8 mouse cellular contexts compared by ENCODE assay signal in the genomic region with DNA sequence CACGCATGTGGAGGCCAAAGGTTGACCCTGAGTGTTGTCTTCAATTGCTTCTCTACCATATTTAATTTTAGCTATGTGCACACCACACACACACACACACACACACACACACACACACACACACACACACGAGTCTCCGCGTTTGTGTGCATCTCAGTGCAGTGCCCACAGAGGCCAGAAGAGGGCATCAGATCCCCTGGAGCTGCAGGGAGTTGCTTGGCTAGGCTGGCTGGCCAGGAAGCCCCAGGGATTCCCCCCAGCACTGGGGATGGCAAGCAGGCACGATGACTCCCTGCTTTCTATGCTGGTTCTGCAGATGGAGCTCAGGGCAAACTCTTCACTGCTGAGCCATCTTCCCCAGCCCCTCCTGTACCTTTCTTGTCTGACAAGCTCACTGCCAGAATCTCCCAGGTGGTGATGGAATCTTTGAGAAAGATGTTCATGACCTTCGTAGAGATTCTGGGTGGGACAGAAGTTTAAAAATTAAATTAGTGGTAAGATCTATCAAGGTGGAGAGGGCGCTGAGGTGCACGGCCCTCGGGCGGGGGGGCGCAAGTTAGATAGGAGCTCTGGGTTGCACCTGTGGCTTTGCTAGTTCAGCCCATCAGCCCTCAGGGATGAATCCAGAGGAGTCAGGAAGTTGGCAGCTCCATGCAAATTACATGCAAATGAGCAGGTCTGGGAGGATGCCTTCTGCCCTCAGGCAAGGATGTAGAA. TPM values are rescaled to one million over a fixed set of nuclear protein-coding genes. Genes with fewer than 3 reads are reported as not detected.
A peak's percentile ranks its signal among the peaks of the same experiment; 100 is the strongest.
DNase-seq lines count a peak whose midpoint lies in the region; ATAC-seq and TF ChIP-seq lines count a peak whose summit lies in the region.

No protein-coding gene starts in this region.

- H3K27ac ChIP-seq in kidney, embryonic 16.5 days (ENCODE audit: low read length): no peak overlapping the region

- ATAC-seq in G1E (ENCODE audit: extremely low read depth, insufficient number of reproducible peaks, low FRiP score, poor library complexity, severe bottlenecking): no peak
- ATAC-seq in kidney, embryonic 16.5 days (ENCODE audit: low FRiP score, low TSS enrichment): peak; percentile 31; the same call in 1 of the 2 replicates

- peak; percentile 57 for TF ChIP-seq CTCF in G1E (IDR thresholded peaks at IDR 0.05; ENCODE audit: low read depth, low read length)
- TF ChIP-seq CTCF in lung, adult 2 months (IDR thresholded peaks at IDR 0.05; ENCODE audit: insufficient read depth, low read length): peak; percentile 81

- 27% methylated on average over 11 of the region's 11 CpGs for WGBS in kidney, embryonic 16.5 days
- WGBS in lung, adult 2 months: 20% methylated on average over 11 of the region's 11 CpGs

- peaks cover 45% of the 10 kb centered on the region for H3K4me1 ChIP-seq in G1E (ENCODE audit: insufficient read depth, low read depth, low read length)
- no peaks in the 10 kb centered on the region for H3K4me1 ChIP-seq in kidney, embryonic 16.5 days (ENCODE audit: insufficient read depth, low read length)
- no peaks in the 10 kb centered on the region for H3K4me1 ChIP-seq in lung, adult 2 months (ENCODE audit: control insufficient read depth, insufficient read depth, low read length)

- no peaks in the 10 kb centered on the region for H3K9me3 ChIP-seq in G1E (replicated peaks)
- no peaks in the 10 kb centered on the region for H3K9me3 ChIP-seq in kidney, embryonic 16.5 days (ENCODE audit: low read length)

- DNase-seq in B cell, adult 2 months: peak; percentile 89
- no peak for DNase-seq in G1E (ENCODE audit: low spot score)
- DNase-seq in cerebellum, postnatal 10 days: peak; percentile 85
- DNase-seq in gastrocnemius, adult 8-10 months (ENCODE audit: low spot score in 2 of 2): peak; percentile 59 to 63
- DNase-seq in lung, adult 2 months: peak; percentile 78
- DNase-seq in right cerebral cortex, postnatal 14 days: peak; percentile 83
- DNase-seq in yolk sac, embryonic 10.5 days (ENCODE audit: low spot score): no peak

- no peaks in the 10 kb centered on the region for H3K36me3 ChIP-seq in G1E (replicated peaks)
- no peaks in the 10 kb centered on the region for H3K36me3 ChIP-seq in kidney, embryonic 16.5 days (ENCODE audit: insufficient read depth, low read length)

- peaks cover 66% of the 10 kb centered on the region for H3K27me3 ChIP-seq in G1E (ENCODE audit: insufficient read depth, low read length)
- no peaks in the 10 kb centered on the region for H3K27me3 ChIP-seq in kidney, embryonic 16.5 days (ENCODE audit: insufficient read depth, low read length)

- H3K4me2 ChIP-seq in kidney, embryonic 16.5 days (replicated peaks; ENCODE audit: low read depth, low read length): no peak overlapping the region

- TF ChIP-seq POLR2A in lung, adult 2 months (IDR thresholded peaks at IDR 0.05; ENCODE audit: borderline replicate concordance, extremely low read depth, low read depth, low read length): no peak

- H3K4me3 ChIP-seq in G1E (ENCODE audit: low read depth, low read length): no peak overlapping the region
- no peak overlapping the region for H3K4me3 ChIP-seq in kidney, embryonic 16.5 days (ENCODE audit: low read length)
- no peak overlapping the region for H3K4me3 ChIP-seq in lung, adult 2 months (replicated peaks; ENCODE audit: extremely low read depth, low read depth, low read length)

- no peak overlapping the region for H3K9ac ChIP-seq in kidney, embryonic 16.5 days (replicated peaks; ENCODE audit: low read length)

RNA-seq across cellular contexts. Expression of gene C3, which starts 8.6 kb away (rescaled TPM):
- total RNA-seq in G1E (2014; fragmentation: Nextera tagmentation) (not detected in 2 replicates), G1E (2017) (0.27 and 3.6 TPM in 2 replicates)
- 0.04 and 0.10 TPM in 2 replicates for polyA plus RNA-seq in G1E (2012)
- total RNA-seq in gastrocnemius, adult 8-10 months (2022): 10 to 100 TPM in 3 of 4 experiments, 1 to 10 TPM in 1; 8.4 to 33.5 (median 14.9) TPM
- polyA plus RNA-seq in kidney, embryonic 16.5 days (2015; fragmentation: Nextera tagmentation; extraction: Ambion mirVana): 1.1 and 2.4 TPM in 2 replicates
- 254 and 275 TPM in 2 replicates for polyA plus RNA-seq in lung, adult 2 months (2012; rRNA removed)

RNA-seq across cellular contexts. Expression of gene Tnfsf14, which starts 25.3 kb away (rescaled TPM):
- total RNA-seq in G1E (2014; fragmentation: Nextera tagmentation) (not detected in 2 replicates), G1E (2017) (0.55 and 0.81 TPM in 2 replicates)
- 0.05 and 0.12 TPM in 2 replicates for polyA plus RNA-seq in G1E (2012)
- not detected for total RNA-seq in gastrocnemius, adult 8-10 months (2022)
- polyA plus RNA-seq in kidney, embryonic 16.5 days (2015; fragmentation: Nextera tagmentation; extraction: Ambion mirVana): 0.09 and 0.19 TPM in 2 replicates
- polyA plus RNA-seq in lung, adult 2 months (2012; rRNA removed): 1.8 and 1.9 TPM in 2 replicates

RNA-seq across cellular contexts. Expression of gene Gpr108, which starts 28.9 kb away (rescaled TPM):
- total RNA-seq in G1E (2014; fragmentation: Nextera tagmentation) (15.2 and 18.4 TPM in 2 replicates), G1E (2017) (16.7 and 22.1 TPM in 2 replicates)
- 12.4 and 15.1 TPM in 2 replicates for polyA plus RNA-seq in G1E (2012)
- 10 to 100 TPM; 24.3 to 28.1 (median 26.3) TPM for total RNA-seq in gastrocnemius, adult 8-10 months (2022)
- polyA plus RNA-seq in kidney, embryonic 16.5 days (2015; fragmentation: Nextera tagmentation; extraction: Ambion mirVana): 39.0 and 42.8 TPM in 2 replicates
- polyA plus RNA-seq in lung, adult 2 months (2012; rRNA removed): 62.1 and 68.2 TPM in 2 replicates

RNA-seq across cellular contexts. Expression of gene Trip10, which starts 29.9 kb away (rescaled TPM):
- 12.9 and 16.3 TPM in 2 replicates for total RNA-seq in G1E (2014; fragmentation: Nextera tagmentation)
- total RNA-seq in G1E (2017): 9.8 and 12.7 TPM in 2 replicates
- polyA plus RNA-seq in G1E (2012): 20.1 and 22.0 TPM in 2 replicates
- total RNA-seq in gastrocnemius, adult 8-10 months (2022): 100 to 1,000 TPM; 169 to 191 (median 176) TPM
- 52.6 and 55.0 TPM in 2 replicates for polyA plus RNA-seq in kidney, embryonic 16.5 days (2015; fragmentation: Nextera tagmentation; extraction: Ambion mirVana)
- polyA plus RNA-seq in lung, adult 2 months (2012; rRNA removed): 43.0 and 50.7 TPM in 2 replicates

RNA-seq across cellular contexts. Expression of gene Vav1, which starts 59.6 kb away (rescaled TPM):
- 43.6 and 48.1 TPM in 2 replicates for total RNA-seq in G1E (2014; fragmentation: Nextera tagmentation)
- 175 and 177 TPM in 2 replicates for total RNA-seq in G1E (2017)
- polyA plus RNA-seq in G1E (2012): 43.4 and 50.0 TPM in 2 replicates
- total RNA-seq in gastrocnemius, adult 8-10 months (2022): under 1 TPM; 0.17 to 0.48 (median 0.32) TPM
- polyA plus RNA-seq in kidney, embryonic 16.5 days (2015; fragmentation: Nextera tagmentation; extraction: Ambion mirVana): 1.4 and 2.0 TPM in 2 replicates
- polyA plus RNA-seq in lung, adult 2 months (2012; rRNA removed): 8.2 and 12.3 TPM in 2 replicates

Comparison
In these comparisons a context has a peak if more than half of its experiments do, and no peak if none do; other contexts are left out.
1. DNase-seq: peak in B cell, adult 2 months (2 of 2), cerebellum, postnatal 10 days (2 of 2), gastrocnemius, adult 8-10 months (2 of 2), lung, adult 2 months (single experiment) and right cerebral cortex, postnatal 14 days (single experiment); none in G1E (single experiment) and yolk sac, embryonic 10.5 days (single experiment).
2. RNA of gene C3, which starts 8.6 kb away (polyA plus RNA-seq): 254 to 275 TPM in lung, adult 2 months; 1.1 to 2.4 TPM in kidney, embryonic 16.5 days and 0.04 to 0.10 TPM in G1E; every median in the first group is over 10 times any median in the second.